Mouse (Mus musculus) hematopoietic stem cell, adult 5-6 weeks (primary cell): Measurements from ENCODE around the gene Pigk. TPM values are rescaled to one million over a fixed set of nuclear protein-coding genes. Genes with fewer than 3 reads are reported as not detected.
"Not testable (repeated sequence)": the region's sequence is repeated elsewhere in the genome, so short reads cannot be mapped to it uniquely, and the experiment has no call there.

Source experiments
- ATAC-seq, 2 experiments: fragments of 125-278 bp in 1 of 2; replicated peaks in 1 of 2; 2 replicates each; pipeline ENCODE4 v1.8.0; 2016 to 2017; ENCODE audit warnings: inconsistent platforms in 2 of 2, mild to moderate bottlenecking in 2 of 2, moderate number of reproducible peaks in 2 of 2, low read depth in 1 of 2, moderate TSS enrichment in 1 of 2; ENCODE audit not compliant: low FRiP score in 2 of 2, poor library complexity in 2 of 2, severe bottlenecking in 2 of 2, insufficient read depth in 1 of 2, low TSS enrichment in 1 of 2
- total RNA-seq: library from RNA; stranded (forward); fragments of 172-1452, 232-1000 nt; gene quantifications from 2 replicates; pipeline ENCODE4 v1.2.3, GENCODE M21; 2017

The Pigk gene
- total RNA-seq, 1 experiment from 2014 or later = 43.0 TPM

- peak in 1 of 2 experiments; percentile 54; a peak in 1 of 4 replicates for ATAC-seq
Observed at GRCm38 (mm10) chr3:152757464-152758393, 43.8 kb downstream of the Pigk start.

GRCm38 (mm10) chr3:152758500-152759032, 44.7 kb downstream of the Pigk start:
- ATAC-seq = no peak

GRCm38 (mm10) chr3:152761116-152761515, 47.2 kb downstream of the Pigk start:
- no peak for ATAC-seq

- no peak for ATAC-seq
Observed at GRCm38 (mm10) chr3:152761661-152762060, 47.8 kb downstream of the Pigk start.

GRCm38 (mm10) chr3:152762302-152762701, 48.4 kb downstream of the Pigk start:
- no peak for ATAC-seq

GRCm38 (mm10) chr3:152763139-152763882, 49.4 kb downstream of the Pigk start:
- ATAC-seq = peak; percentile 75 to 80

- ATAC-seq = no peak
Observed at GRCm38 (mm10) chr3:152764516-152765312, 50.8 kb downstream of the Pigk start.

GRCm38 (mm10) chr3:152767485-152767884, 53.6 kb downstream of the Pigk start:
- no peak for ATAC-seq

GRCm38 (mm10) chr3:152770056-152770455, 56.2 kb downstream of the Pigk start:
- ATAC-seq = no peak

- no peak for ATAC-seq
Observed at GRCm38 (mm10) chr3:152776363-152776762, 62.5 kb downstream of the Pigk start.

GRCm38 (mm10) chr3:152776872-152777540, 63.1 kb downstream of the Pigk start:
- no peak for ATAC-seq

- ATAC-seq = no peak
Observed at GRCm38 (mm10) chr3:152779819-152780218, 65.9 kb downstream of the Pigk start.

- peak; percentile 85 to 88 for ATAC-seq
Observed at GRCm38 (mm10) chr3:152783792-152784191, 69.9 kb downstream of the Pigk start.

GRCm38 (mm10) chr3:152784353-152784752, 70.5 kb downstream of the Pigk start:
- ATAC-seq = not testable (repeated sequence)

- ATAC-seq = not testable (repeated sequence)
Observed at GRCm38 (mm10) chr3:152788301-152788953, 74.5 kb downstream of the Pigk start.

- peak; percentile 18 to 20; a peak in 1 of 4 replicates for ATAC-seq
Observed at GRCm38 (mm10) chr3:152792601-152793000, 78.7 kb downstream of the Pigk start.
